Mouse (Mus musculus) right cerebral cortex, postnatal 4 days (tissue): ENCODE results near the gene Olfr90.
A peak's percentile ranks its signal among the peaks of the same experiment; 100 is the strongest.
"Not testable (repeated sequence)": the region's sequence is repeated elsewhere in the genome, so short reads cannot be mapped to it uniquely, and the experiment has no call there.

ENCODE experiments used
- DNase-seq: peaks from one replicate; pipeline ENCODE4 v3.0.0-alpha.2; 2022

The Olfr90 gene

GRCm38 (mm10) chr17:37088399-37088798, at the start of gene Olfr90:
TSS of gene Olfr90 (minus strand) at chr17:37088499.
- DNase-seq = no peak

GRCm38 (mm10) chr17:37131366-37131765, 43.1 kb upstream of the Olfr90 start:
- DNase-seq = not testable (repeated sequence)

DNA sequence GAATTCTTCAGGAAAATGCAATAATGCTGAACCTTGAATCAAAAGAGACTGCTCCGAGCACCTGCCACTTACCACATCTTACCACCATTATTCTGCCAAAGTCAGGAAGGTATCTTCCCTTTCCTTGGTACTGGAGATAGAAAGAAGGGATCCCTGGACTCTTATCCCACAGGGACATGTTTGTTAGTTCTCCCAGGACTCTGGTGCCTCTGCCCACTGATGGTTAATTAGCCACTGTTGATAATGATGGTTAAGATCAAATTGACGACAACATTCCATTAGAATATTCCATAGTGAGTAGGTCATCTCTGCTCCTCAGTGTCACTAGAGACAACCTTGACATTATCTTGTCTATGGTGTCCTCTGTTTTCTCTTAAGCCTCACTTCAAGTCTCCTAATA, 31.7 kb upstream of the Olfr90 start, which contains the start of gene Olfr92:
TSS of gene Olfr92 (minus strand) at position 101 of the 400 bp plus-strand sequence.
- DNase-seq = no peak

DNA sequence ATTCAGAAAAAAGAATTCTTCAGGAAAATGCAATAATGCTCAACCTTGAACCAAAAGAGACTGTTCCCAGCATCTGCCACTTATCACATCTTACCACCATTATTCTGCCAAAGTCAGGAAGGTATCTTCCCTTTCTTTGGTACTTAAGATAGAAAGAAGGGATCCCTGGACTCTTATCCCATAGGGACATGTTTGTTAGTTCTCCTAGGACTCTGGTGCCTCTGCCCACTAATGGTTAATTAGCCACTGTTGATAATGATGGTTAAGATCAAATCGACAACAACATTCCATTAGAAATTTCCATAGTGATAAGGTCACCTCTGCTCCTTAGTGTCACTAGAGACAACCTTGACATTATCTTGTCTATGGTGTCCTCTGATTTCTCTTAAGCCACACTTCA, 9.9 kb upstream of the Olfr90 start, which contains the start of gene Olfr91:
TSS of gene Olfr91 (minus strand) at position 101 of the 400 bp plus-strand sequence.
- DNase-seq = no peak

DNA sequence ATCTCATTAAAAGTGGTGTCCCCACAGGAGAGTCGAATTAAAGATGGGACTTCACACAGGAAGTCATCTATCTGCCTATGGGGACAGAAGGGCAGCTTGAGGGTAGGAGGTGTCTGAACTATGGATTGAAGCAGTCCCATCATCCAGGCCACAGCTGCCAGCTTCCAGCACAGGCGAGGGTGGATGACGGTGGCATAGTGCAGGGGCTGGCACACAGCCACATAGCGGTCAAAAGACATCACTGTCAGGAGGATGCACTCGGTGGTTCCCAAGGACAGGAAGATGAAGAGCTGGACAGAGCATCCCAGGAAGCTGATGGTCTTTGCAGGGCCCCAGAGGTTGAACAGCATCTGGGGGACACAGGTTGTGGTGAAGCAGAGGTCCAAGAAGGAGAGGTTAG, 5.0 kb upstream of the Olfr90 start:
- no peak for DNase-seq

DNA sequence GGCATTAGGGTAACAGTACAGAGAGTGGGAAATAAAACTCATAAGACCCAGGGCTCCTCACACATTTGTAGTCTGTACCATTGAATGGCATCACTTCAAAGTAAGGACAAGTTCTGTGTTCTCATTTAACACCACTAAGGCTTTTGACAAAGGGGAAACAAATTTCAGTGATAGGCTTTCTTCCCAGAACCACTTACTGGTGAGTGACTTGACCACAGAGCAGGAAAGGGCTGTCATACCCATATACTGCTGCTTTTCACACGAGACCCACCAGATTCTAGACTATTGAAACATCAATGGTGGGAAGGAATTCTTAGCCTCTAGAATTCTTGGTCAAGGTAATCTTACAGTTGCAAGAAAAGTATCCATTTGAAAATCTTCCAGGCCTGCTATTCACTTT, 3.9 kb upstream of the Olfr90 start:
- no peak for DNase-seq

DNA sequence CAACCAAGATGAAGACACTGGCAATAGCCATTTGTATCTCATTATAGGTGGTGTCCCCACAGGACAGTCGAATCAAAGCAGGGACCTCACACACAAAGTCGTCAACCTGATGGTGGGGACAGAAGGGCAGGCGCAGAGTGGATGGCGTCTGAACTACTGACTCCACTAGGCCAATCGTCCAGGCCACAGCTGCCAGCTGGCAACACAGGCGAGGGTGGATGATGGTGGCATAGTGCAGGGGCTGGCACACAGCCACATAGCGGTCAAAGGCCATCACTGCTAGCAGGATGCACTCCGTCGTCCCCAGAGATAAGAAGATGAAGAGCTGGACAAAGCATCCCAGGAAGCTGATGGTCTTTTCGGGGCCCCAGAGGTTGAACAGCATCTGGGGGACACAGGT, 2.8 kb downstream of the Olfr90 start:
- no peak for DNase-seq

- DNase-seq = no peak
These were observed 3.7 kb downstream of the Olfr90 start for GRCm38 (mm10) chr17:37084632-37085031.

DNA sequence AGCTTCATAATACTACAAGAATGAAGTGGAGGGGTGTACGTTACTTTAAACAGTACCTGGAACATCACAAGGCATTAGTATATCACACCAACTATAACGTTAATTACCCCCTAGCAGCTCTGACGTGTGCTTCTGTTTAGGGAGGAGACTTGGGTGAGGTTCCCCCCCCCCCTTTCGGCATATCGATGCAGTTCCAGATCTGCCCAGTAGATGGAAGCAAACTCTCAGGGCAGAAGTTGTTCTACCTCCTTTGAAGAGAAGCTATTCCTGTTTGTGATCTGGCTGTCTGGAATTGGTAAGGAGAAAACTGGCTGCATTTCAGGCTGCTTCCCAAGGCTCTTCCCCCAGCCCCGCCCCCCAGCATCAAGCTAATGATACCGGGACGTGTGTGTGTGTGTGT, 5.0 kb downstream of the Olfr90 start:
- DNase-seq = peak; percentile 72

GRCm38 (mm10) chr17:37081659-37082058, 6.6 kb downstream of the Olfr90 start:
- no peak for DNase-seq

- no peak for DNase-seq
These were observed 8.2 kb downstream of the Olfr90 start for GRCm38 (mm10) chr17:37080119-37080518.

GRCm38 (mm10) chr17:37078990-37079389, 9.3 kb downstream of the Olfr90 start:
- DNase-seq = no peak

- no peak for DNase-seq
These were observed 10.1 kb downstream of the Olfr90 start for GRCm38 (mm10) chr17:37078193-37078592.

DNA sequence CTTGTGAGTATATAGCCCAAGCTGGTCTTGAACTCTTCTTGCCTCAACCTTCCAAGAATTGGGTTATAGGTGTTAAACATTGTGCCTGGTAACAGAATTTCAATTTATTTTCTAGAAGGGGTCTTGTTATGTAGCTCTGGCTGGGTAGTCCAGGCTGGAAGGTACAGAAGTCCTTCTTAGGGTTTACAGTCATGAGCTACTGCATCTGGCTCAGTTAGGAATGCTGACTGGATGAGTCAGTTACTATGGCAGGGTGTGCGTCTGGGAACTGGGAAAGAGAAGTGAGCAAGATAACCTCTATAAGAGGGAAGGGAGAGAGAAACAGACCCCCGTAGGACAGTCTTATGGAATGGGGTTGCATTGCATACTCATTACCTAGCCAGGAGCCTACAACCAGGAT, 12.5 kb downstream of the Olfr90 start:
- DNase-seq = no peak

DNA sequence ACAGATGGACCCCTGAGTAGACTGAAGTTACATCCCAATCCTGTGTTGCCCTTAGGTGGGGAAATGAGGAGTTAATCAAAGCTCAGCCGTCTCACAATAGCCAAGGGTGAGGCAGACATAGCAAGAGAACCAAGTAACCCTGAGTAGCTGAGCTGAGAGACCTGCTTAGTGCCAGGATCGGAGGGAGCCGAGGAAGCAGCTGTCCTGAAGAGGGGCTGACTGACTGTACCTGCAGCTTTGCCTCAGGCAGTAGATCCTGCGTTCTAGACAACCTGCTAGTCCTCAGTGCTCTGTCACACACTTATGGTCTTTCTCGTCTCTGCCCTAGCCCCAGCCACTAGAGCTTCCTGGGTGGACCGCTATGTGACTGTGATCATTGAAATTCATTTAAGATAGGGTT, 13.1 kb downstream of the Olfr90 start:
- DNase-seq = no peak

DNA sequence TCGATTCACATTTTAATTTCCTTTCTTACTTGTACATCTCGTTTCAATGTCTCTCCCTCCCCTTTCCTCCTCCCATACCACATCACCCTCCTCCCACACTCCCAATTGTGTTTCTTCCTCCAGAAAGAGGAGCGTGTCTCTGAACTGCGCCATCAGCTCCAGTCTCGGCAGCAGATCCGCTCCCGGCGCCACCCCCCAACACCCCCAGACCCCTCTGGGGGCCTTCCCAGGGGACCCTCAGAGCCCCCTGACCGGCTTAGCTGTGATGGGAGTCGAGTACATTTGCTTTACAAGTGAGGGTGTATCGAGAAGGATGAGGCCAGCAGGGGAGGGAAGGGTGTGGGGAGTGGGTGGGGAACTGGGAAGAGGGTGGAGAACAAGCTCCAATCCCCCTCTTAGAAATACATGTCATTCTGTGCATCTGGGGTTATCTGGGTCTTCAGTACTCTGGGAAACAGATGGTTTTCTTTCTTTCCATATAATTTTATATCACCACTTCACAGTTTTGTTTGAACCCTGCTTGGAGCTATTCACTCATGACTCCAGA, 15.5 kb downstream of the Olfr90 start:
- no peak for DNase-seq

DNA sequence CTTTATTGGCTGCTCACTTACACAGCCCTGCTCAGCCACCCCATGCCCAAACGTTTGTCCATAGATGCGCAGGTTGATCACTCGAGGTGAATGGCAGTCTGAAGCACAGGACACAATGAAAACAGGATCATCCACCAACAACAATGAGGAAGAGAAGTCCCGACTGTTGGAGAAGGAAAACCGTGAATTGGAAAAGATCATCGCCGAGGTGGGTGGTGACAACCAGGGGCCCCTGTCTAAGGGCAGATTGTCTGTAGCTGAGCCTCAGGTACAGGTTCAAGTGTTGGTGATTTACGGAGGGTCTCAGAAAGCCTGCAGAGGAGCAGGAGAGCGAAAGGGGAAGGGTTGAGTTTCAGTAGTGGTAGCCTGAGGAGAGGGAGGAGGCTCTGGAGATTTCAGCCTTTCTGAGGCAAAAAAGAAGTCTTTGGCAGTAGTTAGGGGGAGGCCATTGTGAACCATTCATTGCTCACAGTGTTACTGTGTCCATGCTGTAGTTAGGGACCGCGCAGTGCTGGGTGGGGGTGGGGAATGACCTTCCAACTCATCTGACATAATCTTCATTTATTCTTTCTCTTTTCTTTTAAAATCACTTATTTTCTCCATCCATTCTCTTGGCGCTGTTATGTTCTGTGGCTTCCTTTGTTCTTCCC, 16.1 kb downstream of the Olfr90 start:
- no peak for DNase-seq

GRCm38 (mm10) chr17:37070121-37070520, 18.2 kb downstream of the Olfr90 start:
- DNase-seq = no peak

DNA sequence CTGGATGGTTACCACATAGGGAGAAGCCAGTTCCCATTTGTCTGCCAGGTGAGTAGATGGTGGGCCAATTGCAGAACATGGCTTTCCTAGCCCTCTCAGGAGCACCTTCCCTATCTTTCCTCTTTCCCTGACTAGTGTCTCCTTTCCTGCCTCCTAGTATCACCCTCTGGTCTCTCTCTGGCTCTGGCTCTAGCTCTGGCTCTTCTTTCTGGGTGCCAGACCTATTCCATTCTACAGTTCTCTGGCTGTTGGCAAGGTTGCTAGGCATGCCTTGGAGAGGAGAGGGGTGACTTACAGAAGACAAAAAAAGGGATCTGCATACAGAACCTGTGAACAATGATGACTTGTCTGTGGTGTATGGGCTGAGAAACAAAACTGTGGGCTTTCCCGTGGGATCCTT, 20.4 kb downstream of the Olfr90 start:
- no peak for DNase-seq

DNA sequence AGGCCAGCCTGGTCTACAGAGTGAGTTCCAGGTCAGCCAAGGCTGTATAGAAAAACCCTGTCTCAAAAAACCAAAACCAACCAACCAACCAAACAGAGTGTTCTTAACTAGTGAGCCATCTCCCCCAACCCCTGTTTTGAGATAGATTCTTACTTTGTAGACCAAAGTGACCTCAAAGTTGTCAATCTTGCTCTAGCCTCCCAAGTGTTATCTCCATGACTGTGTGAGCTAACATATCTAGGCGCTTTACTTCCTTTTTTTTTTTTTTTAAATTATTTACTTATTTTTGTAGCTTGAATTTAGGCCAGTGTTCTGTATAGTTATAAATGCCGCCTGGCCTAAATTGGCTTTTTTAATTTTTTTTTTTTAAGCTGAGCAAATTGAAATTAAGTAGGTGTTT, 22.3 kb downstream of the Olfr90 start:
- DNase-seq = no peak

DNA sequence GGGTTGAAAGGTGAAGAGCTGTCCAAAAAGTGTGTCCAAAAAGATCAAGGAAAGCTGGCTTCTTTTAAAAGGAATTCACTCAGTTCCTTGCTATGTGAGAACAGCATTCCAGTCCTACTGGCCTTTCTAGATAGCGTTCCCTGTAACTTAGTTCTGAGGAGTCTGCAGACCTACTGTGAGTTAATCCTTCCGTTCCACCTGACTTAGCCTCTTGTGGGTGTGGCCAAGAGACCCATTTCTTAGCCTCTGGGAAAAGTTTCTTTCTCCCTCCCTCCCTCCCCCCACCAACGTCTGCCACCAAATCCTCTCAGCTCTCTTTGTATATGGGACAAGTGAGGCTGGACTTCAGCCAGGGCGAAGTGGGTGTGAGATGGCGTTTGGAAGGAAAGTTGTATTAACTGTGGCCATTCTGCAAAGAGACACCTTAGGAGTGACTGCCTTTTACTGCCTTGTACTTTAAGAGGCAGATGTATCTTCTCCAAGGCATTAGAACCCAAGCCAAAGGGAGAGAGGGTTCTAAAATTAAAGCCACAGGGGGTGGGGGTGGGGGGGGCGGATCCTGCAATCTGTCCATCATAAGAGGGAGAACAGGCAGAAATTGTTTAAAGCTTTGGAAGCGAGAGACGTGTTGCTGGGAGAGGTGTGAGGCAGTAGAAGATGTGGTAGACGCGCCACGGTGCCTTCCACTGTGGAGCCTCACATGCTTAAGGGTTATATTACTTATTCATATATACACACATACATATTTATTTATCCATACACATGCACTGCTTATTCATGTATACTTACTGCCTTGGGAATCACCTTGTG, 24.4 kb downstream of the Olfr90 start:
- DNase-seq = no peak

GRCm38 (mm10) chr17:37063063-37063462, 25.2 kb downstream of the Olfr90 start:
- DNase-seq = no peak

- no peak for DNase-seq
These were observed 26.1 kb downstream of the Olfr90 start for GRCm38 (mm10) chr17:37062101-37062641.

DNA sequence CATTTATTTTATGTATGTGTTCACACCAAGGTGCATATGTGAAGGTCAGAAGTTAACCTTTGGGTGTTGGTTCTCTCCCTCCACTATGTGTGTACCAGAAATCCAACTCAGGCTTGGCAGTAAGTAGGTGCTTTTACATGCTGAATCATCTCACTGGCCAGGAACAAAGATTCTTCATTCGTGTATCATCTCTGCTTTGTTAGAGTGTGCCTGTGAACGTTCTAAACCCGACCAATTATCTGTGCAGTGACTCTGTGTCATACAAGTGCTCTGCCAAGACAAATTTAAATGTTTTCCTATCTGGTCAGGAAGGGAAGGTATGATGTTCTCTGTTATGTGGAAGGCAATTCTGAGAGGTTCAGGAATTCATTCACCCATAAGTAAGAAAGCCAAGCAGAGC, 26.9 kb downstream of the Olfr90 start:
- no peak for DNase-seq
